Mouse (Mus musculus): Measurements from ENCODE around the gene Olfr715. TPM values are rescaled to one million over a fixed set of nuclear protein-coding genes. Genes with fewer than 3 reads are reported as not detected.
"Not testable (repeated sequence)": the region's sequence is repeated elsewhere in the genome, so short reads cannot be mapped to it uniquely, and the experiment has no call there.

Gene Olfr715
- not detected in 2 replicates for total RNA-seq (2015)
- total RNA-seq (2017), result not detected in 2 replicates

DNA sequence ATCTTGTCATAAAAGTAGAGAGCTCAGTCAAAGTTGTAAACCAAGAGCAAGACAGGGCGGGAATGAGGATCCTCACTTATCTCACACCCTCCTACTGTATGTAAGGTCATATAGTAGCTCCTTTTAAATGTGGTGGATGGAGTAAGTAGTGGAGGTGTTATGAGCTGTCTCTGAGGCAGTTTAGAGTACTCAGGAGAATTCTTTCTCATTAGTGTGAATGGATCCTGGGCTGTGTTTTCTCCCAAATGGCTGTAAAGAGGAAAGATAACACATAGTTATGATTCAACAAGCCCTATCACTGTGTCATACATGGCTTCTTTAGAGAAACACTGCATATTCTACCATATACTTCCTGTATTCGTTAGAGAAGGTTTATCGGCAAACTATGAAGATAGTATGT is at the start of gene Olfr715:
Gene Olfr715, minus strand, starts transcription at position 101 of the 400 bp plus-strand sequence.
- not testable (repeated sequence) for ATAC-seq (replicated peaks; ENCODE audit: poor library complexity)

DNA sequence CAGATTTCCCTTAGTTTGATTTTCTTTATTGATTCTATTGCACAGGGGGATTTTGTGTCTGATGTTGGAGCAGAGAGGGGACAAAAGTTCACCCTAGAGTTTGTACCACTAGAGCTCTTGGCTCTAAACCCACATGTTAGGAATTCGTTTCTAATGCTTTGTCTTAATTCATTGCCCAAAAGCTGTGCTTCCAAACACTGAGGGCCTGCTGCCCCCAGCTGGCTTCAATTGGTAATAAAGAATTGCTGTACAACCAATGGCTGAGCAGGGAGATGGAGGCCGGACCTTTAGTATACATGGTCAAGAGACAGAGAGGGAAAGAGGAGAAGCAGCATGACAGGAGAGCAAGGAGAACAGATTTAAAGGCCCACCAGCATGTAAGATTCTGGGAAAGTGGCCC is 49.5 kb upstream of the Olfr715 start:
- no peak for ATAC-seq (replicated peaks; ENCODE audit: poor library complexity)

DNA sequence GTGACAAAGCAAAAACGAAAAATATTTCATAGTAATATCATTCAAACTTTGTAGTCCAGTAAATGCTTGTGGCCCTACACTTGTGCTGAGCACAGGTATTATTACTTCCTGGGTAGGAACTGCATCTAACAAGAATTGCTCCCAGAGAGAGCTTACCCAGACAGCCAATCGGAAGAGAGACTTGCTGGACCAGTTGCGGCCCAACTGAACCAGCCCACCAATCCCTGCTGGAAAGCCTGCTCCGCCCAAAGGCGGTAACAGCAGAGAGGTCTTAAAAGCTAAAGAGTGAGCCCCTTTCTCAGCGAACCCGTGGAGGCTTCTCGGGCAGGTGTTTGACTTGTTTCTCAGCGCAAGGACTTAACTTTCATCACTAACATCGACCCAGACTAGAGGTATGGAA is 35.8 kb upstream of the Olfr715 start, which contains the start of gene Nlrp14:
Gene Nlrp14, plus strand, starts transcription at position 301 of the 400 bp plus-strand sequence.
- ATAC-seq (replicated peaks; ENCODE audit: poor library complexity), result no peak

DNA sequence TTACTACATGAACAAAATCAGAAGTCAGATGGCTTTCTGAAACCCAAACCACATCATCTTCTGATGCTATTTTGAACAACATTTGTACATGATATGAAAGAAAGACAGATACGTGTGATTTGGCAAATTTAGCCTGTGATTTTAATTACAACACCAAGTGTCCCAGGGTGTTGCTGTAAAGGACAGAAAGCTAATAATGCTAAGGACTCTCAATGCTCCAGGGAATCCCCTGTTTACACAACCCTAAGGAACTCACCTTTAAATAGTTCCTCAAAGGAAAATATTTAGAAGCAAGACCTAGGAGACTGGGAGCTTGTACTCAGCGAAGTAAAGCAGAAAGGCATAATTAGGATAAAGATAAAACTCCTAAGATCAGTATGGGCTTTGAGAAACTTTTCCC is 7.1 kb upstream of the Olfr715 start, which contains the start of gene Olfr716:
Gene Olfr716, plus strand, starts transcription at position 301 of the 400 bp plus-strand sequence.
- not testable (repeated sequence) for ATAC-seq (replicated peaks; ENCODE audit: poor library complexity)

DNA sequence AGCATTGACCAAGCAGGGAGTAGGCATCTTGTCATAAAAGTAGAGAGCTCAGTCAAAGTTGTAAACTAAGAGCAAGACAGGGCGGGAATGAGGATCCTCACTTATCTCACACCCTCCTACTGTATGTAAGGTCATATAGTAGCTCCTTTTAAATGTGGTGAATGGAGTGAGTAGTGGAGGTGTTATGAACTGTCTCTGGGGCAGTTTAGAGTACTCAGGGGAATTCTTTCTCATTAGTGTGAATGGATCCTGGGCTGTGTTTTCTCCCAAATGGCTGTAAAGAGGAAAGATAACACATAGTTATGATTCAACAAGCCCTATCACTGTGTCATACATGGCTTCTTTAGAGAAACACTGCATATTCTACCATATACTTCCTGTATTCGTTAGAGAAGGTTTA is 20.6 kb downstream of the Olfr715 start, which contains the start of gene Olfr715b:
Gene Olfr715b, minus strand, starts transcription at position 101 of the 400 bp plus-strand sequence.
- ATAC-seq (replicated peaks; ENCODE audit: poor library complexity), result not testable (repeated sequence)

DNA sequence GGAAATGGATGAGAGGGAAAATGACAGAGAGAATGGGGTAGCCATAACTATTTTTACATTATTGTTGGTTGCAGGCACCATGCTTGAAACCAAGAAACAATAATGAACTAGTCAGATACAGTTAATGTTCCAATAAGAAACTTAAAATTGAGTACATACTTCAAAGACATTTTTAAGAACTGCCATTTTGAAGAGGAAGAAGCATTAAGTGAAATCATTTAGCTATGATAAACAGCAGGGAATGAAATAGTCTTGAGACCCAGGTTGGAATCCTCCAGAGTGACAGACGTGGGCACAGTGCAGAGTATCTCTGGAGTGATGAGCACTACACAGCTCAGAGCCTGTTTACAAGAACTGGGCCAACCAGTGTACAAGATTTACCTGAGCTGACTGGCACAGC is 38.0 kb downstream of the Olfr715 start, which contains the start of gene Olfr17:
Gene Olfr17, plus strand, starts transcription at position 301 of the 400 bp plus-strand sequence.
- no peak for ATAC-seq (replicated peaks; ENCODE audit: poor library complexity)

Other genes starting within 250 kb of the Olfr715 start
- gene Olfr706, start 242.9 kb downstream of the Olfr715 start, total RNA-seq (2015), result not detected in 2 replicates
- gene Olfr706, start 242.9 kb downstream of the Olfr715 start, total RNA-seq (2017), result not detected in 2 replicates
- not detected in 2 replicates for gene Olfr707, start 229.8 kb downstream of the Olfr715 start, total RNA-seq (2015)
- gene Olfr707, start 229.8 kb downstream of the Olfr715 start, total RNA-seq (2017), result not detected in 2 replicates
- gene Olfr1532-ps1, start 223.1 kb downstream of the Olfr715 start, total RNA-seq (2015), result not detected in 2 replicates
- gene Olfr1532-ps1, start 223.1 kb downstream of the Olfr715 start, total RNA-seq (2017), result not detected in 2 replicates
- 0.02 TPM in 1 of 2 replicates, not detected in the other for gene Olfr709-ps1, start 198.9 kb downstream of the Olfr715 start, total RNA-seq (2015)
- not detected in 2 replicates for gene Olfr709-ps1, start 198.9 kb downstream of the Olfr715 start, total RNA-seq (2017)
- not detected in 2 replicates for gene Olfr710, start 182.8 kb downstream of the Olfr715 start, total RNA-seq (2015)
- not detected in 2 replicates for gene Olfr710, start 182.8 kb downstream of the Olfr715 start, total RNA-seq (2017)
- gene Olfr6, start 167.1 kb downstream of the Olfr715 start, total RNA-seq (2015), result not detected in 2 replicates
- gene Olfr6, start 167.1 kb downstream of the Olfr715 start, total RNA-seq (2017), result not detected in 2 replicates
- gene Olfr711, start 155.6 kb downstream of the Olfr715 start, total RNA-seq (2015), result not detected in 2 replicates
- not detected in 2 replicates for gene Olfr711, start 155.6 kb downstream of the Olfr715 start, total RNA-seq (2017)
- gene Olfr2, start 125.0 kb downstream of the Olfr715 start, total RNA-seq (2015), result not detected in 2 replicates
- gene Olfr2, start 125.0 kb downstream of the Olfr715 start, total RNA-seq (2017), result not detected in 2 replicates
- gene Olfr713, start 99.9 kb downstream of the Olfr715 start, total RNA-seq (2015), result not detected in 2 replicates
- gene Olfr713, start 99.9 kb downstream of the Olfr715 start, total RNA-seq (2017), result not detected in 2 replicates
- not detected in 2 replicates for gene Olfr714, start 60.1 kb downstream of the Olfr715 start, total RNA-seq (2015)
- not detected in 2 replicates for gene Olfr714, start 60.1 kb downstream of the Olfr715 start, total RNA-seq (2017)
- gene Olfr17, start 37.9 kb downstream of the Olfr715 start, total RNA-seq (2015), result not detected in 2 replicates
- not detected in 2 replicates for gene Olfr17, start 37.9 kb downstream of the Olfr715 start, total RNA-seq (2017)
- gene Olfr715b, start 20.7 kb downstream of the Olfr715 start, total RNA-seq (2015), result not detected in 2 replicates
- not detected in 2 replicates for gene Olfr715b, start 20.7 kb downstream of the Olfr715 start, total RNA-seq (2017)
- not detected in 2 replicates for gene Olfr716, start 7.2 kb upstream of the Olfr715 start, total RNA-seq (2015)
- gene Olfr716, start 7.2 kb upstream of the Olfr715 start, total RNA-seq (2017), result not detected in 2 replicates
- not detected in 2 replicates for gene Nlrp14, start 35.9 kb upstream of the Olfr715 start, total RNA-seq (2015)
- not detected in 2 replicates for gene Nlrp14, start 35.9 kb upstream of the Olfr715 start, total RNA-seq (2017)
- gene Rbmxl2, start 78.4 kb upstream of the Olfr715 start, total RNA-seq (2015), result not detected in 2 replicates
- gene Rbmxl2, start 78.4 kb upstream of the Olfr715 start, total RNA-seq (2017), result not detected in 2 replicates
- 0.05 TPM in 1 of 2 replicates, not detected in the other for gene Syt9, start 239.6 kb upstream of the Olfr715 start, total RNA-seq (2015)
- gene Syt9, start 239.6 kb upstream of the Olfr715 start, total RNA-seq (2017), result 0.07 TPM in 1 of 2 replicates, not detected in the other